Mouse (Mus musculus) heart, adult 2 months (tissue): ENCODE results near the gene Drp2.

Experiments used
- CTCF ChIP-seq: fragments of 200-600 bp; IDR thresholded peaks from 2 replicates; pipeline ENCODE4 v1.8.1; 2022; ENCODE audit warnings: antibody characterized with exemption, mild to moderate bottlenecking, moderate library complexity
- POLR2A ChIP-seq: fragments of 200-500 bp; IDR thresholded peaks from 2 replicates; pipeline ENCODE4 v1.6.1; 2011; ENCODE audit warnings: mild to moderate bottlenecking, low read depth, low read length, control low read depth; ENCODE audit not compliant: insufficient read depth

DNA sequence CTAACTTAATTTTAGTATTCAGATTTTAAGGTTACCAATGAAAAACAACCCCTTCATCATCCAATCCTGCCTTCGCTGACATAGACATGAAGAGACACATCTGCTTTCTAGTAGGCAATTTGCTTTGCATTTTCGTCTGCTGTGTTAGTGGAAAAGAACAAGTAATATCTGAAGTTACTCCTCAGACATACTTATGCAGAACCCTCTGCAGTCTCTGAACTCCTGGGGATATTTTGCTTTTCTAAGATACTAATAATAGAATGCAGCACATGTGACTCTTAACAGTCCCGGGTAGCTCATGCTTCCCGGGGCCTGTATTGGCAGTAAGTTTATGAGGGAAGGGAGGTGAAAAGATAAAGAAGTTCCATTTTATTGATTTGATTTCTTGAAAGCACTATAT lies 42.2 kb upstream of the Drp2 start:
- TF ChIP-seq POLR2A: no peak
- no peak for TF ChIP-seq CTCF
